Mouse (Mus musculus) 416B (cell line): ENCODE data around the gene Ptprb.
A peak's percentile ranks its signal among the peaks of the same experiment; 100 is the strongest.

Experiments
- DNase-seq: peaks from one replicate; pipeline ENCODE4 v3.0.0; 2011; ENCODE audit warnings: low read depth

The Ptprb gene

GRCm38 (mm10) chr10:116296439-116296838 lies 21.1 kb downstream of the Ptprb start:
- no peak for DNase-seq

- no peak for DNase-seq
These were observed 22.5 kb downstream of the Ptprb start for GRCm38 (mm10) chr10:116297854-116298253.

GRCm38 (mm10) chr10:116300824-116301223 lies 25.5 kb downstream of the Ptprb start:
- no peak for DNase-seq

- DNase-seq, result no peak
These were observed 25.9 kb downstream of the Ptprb start for GRCm38 (mm10) chr10:116301258-116301657.

- DNase-seq, result no peak
These were observed 29.0 kb downstream of the Ptprb start for GRCm38 (mm10) chr10:116304355-116304754.

- DNase-seq, result no peak
These were observed 34.1 kb downstream of the Ptprb start for GRCm38 (mm10) chr10:116309460-116309859.

GRCm38 (mm10) chr10:116310516-116311210 lies 35.3 kb downstream of the Ptprb start:
- DNase-seq, result no peak

- DNase-seq, result peak; percentile 62
These were observed 43.9 kb downstream of the Ptprb start for GRCm38 (mm10) chr10:116319246-116319645.

GRCm38 (mm10) chr10:116329086-116329485 lies 53.8 kb downstream of the Ptprb start:
- no peak for DNase-seq

- peak; percentile 72 for DNase-seq
These were observed 55.1 kb downstream of the Ptprb start for GRCm38 (mm10) chr10:116330458-116330857.

- DNase-seq, result no peak
These were observed 55.7 kb downstream of the Ptprb start for GRCm38 (mm10) chr10:116330961-116331510.

- no peak for DNase-seq
These were observed 58.3 kb downstream of the Ptprb start for GRCm38 (mm10) chr10:116333666-116334065.

- no peak for DNase-seq
These were observed 58.8 kb downstream of the Ptprb start for GRCm38 (mm10) chr10:116334120-116334519.

- peak; percentile 8 for DNase-seq
These were observed 60.0 kb downstream of the Ptprb start for GRCm38 (mm10) chr10:116335328-116335727.

GRCm38 (mm10) chr10:116341194-116341593 lies 65.9 kb downstream of the Ptprb start:
- DNase-seq, result no peak

GRCm38 (mm10) chr10:116346618-116347184 lies 71.4 kb downstream of the Ptprb start:
- no peak for DNase-seq

GRCm38 (mm10) chr10:116349004-116349403 lies 73.7 kb downstream of the Ptprb start:
- no peak for DNase-seq

- DNase-seq, result no peak
These were observed 75.2 kb downstream of the Ptprb start for GRCm38 (mm10) chr10:116350532-116350931.

- no peak for DNase-seq
These were observed 79.0 kb downstream of the Ptprb start for GRCm38 (mm10) chr10:116354372-116354771.

- DNase-seq, result no peak
These were observed 86.9 kb downstream of the Ptprb start for GRCm38 (mm10) chr10:116362181-116362580.

- DNase-seq, result no peak
These were observed 87.3 kb downstream of the Ptprb start for GRCm38 (mm10) chr10:116362645-116363044.

GRCm38 (mm10) chr10:116364759-116365158 lies 89.4 kb downstream of the Ptprb start:
- DNase-seq, result no peak

- DNase-seq, result no peak
These were observed 95.8 kb downstream of the Ptprb start for GRCm38 (mm10) chr10:116370991-116371725.
